Mouse (Mus musculus) lung, embryonic 16.5 days (tissue): ENCODE results near the gene Camta1. TPM values are rescaled to one million over a fixed set of nuclear protein-coding genes. Genes with fewer than 3 reads are reported as not detected.

Experiments used
- ATAC-seq: fragments of 200-750 bp; cut with Nextera tagmentation; 2 replicates; pipeline ENCODE4 v1.8.0; 2017; ENCODE audit warnings: low read depth, mild to moderate bottlenecking, moderate library complexity
- H3K27ac ChIP-seq: fragments of 300-500 bp; sonication (generic); 2 replicates; pipeline ENCODE4 v1.5.1; 2014; ENCODE audit warnings: mild to moderate bottlenecking, control low read depth, low read length
- H3K27me3 ChIP-seq: fragments of 300-500 bp; sonication (generic); 2 replicates; pipeline ENCODE4 v1.6.1; 2014; ENCODE audit warnings: low read depth, low read length, mixed read lengths; ENCODE audit not compliant: control insufficient read depth, insufficient read depth
- H3K36me3 ChIP-seq: fragments of 300-500 bp; sonication (generic); 2 replicates; pipeline ENCODE4 v1.6.1; 2014; ENCODE audit warnings: low read length; ENCODE audit not compliant: control insufficient read depth, insufficient read depth
- H3K4me1 ChIP-seq: fragments of 300-500 bp; sonication (generic); replicated peaks from 2 replicates; pipeline ENCODE4 v1.6.1; 2014; ENCODE audit warnings: low read length, mixed read lengths; ENCODE audit not compliant: control insufficient read depth, insufficient read depth
- H3K4me2 ChIP-seq: fragments of 300-500 bp; sonication (generic); 2 replicates; pipeline ENCODE4 v1.6.1; 2014; ENCODE audit warnings: low read depth, low read length, control low read depth
- H3K4me3 ChIP-seq: fragments of 300-500 bp; sonication (generic); 2 replicates; pipeline ENCODE4 v1.5.1; 2014; ENCODE audit warnings: mild to moderate bottlenecking, low read length, control low read depth
- H3K9ac ChIP-seq: fragments of 300-500 bp; sonication (generic); 2 replicates; pipeline ENCODE4 v1.6.1; 2014; ENCODE audit warnings: low read length, control low read depth
- H3K9me3 ChIP-seq: fragments of 300-500 bp; sonication (generic); 2 replicates; pipeline ENCODE4 v1.6.1; 2016; ENCODE audit warnings: low read length; ENCODE audit not compliant: control insufficient read depth
- WGBS: fragments of 180-500 bp; shearing (Covaris S2); extraction: QIAGEN DNeasy Blood & Tissue Kit; methylation state at CpG from one replicate; pipeline ENCODE4 v1.1.7; 2014; 5-methylcytosine and 5-hydroxymethylcytosine counted together
- polyA plus RNA-seq: library from polyadenylated mRNA; unstranded; fragments of >200 nt; fragmentation: Nextera tagmentation; extraction: Ambion mirVana; gene quantifications from 2 replicates; pipeline ENCODE4 v1.2.1, GENCODE M21; 2015

Camta1 gene
- polyA plus RNA-seq, 1 experiment from 2014 or later: 89.4 TPM

GRCm38 (mm10) chr4:151130756-151131490 lies 730.8 kb downstream of the Camta1 start:
- H3K4me3 ChIP-seq: no peak overlapping the region
- 52% methylated on average over 9 of the region's 9 CpGs for WGBS
- H3K27me3 ChIP-seq: peaks cover 10% of the 10 kb centered on the region
- no peak for ATAC-seq
- H3K9ac ChIP-seq: no peak overlapping the region; the same call in 1 of the 2 replicates
- no peak overlapping the region for H3K4me2 ChIP-seq
- H3K9me3 ChIP-seq: no peaks in the 10 kb centered on the region
- no peak overlapping the region for H3K27ac ChIP-seq
- H3K36me3 ChIP-seq: no peaks in the 10 kb centered on the region
- peaks cover 12% of the 10 kb centered on the region for H3K4me1 ChIP-seq

DNA sequence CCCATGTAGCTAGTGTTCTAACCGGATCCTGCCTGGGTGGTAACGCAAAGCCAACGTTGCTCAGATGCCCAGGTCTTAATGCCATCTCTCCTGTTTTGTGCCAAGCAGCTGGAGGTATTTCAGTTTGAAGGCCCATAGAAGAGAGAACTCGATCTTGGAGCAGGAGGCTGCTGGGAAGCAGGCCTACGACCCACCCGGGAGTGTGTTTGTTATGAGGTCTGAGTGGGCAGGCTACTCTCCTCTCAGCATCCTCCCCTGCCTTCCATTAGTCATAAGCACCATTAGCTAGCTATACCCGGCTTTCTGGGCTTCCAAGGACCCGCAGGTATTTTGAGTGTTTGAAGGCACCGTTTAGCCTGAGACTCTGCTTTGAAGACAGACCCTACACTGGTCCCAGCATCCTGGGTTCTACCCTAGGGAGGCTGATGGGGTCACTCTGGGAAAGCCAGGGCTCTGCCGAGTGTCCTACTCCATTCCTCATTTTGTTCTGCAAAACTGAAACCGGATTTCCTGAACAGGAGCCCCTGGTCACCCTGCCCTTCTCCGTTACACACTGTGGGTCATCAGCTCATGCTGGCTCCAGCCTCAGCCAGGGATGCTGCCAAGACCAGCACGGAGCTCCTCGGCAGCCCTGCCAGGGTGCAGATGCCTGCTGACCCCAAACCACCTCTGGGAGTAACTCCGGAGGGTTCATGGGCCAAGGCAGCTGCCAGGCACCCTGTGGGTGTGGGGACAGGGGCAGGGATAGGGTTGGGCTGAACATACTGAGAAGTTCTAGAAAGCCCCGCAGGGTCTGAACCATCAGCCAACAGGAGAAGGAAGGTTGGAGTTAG lies 731.7 kb downstream of the Camta1 start:
- Histone ChIP-seq H3K27ac (no peak overlapping the region), H3K9me3 (no peaks in the 10 kb centered on the region), H3K27me3 (peaks cover 10% of the 10 kb centered on the region), H3K4me3 (peak overlapping the region; percentile 63), H3K9ac (no peak overlapping the region), H3K4me1 (peaks cover 12% of the 10 kb centered on the region), H3K36me3 (no peaks in the 10 kb centered on the region), H3K4me2 (peak overlapping the region; percentile 99; the same call in 1 of the 2 replicates)
- no peak for ATAC-seq
- WGBS: 57% methylated on average over 16 of the region's 16 CpGs

DNA sequence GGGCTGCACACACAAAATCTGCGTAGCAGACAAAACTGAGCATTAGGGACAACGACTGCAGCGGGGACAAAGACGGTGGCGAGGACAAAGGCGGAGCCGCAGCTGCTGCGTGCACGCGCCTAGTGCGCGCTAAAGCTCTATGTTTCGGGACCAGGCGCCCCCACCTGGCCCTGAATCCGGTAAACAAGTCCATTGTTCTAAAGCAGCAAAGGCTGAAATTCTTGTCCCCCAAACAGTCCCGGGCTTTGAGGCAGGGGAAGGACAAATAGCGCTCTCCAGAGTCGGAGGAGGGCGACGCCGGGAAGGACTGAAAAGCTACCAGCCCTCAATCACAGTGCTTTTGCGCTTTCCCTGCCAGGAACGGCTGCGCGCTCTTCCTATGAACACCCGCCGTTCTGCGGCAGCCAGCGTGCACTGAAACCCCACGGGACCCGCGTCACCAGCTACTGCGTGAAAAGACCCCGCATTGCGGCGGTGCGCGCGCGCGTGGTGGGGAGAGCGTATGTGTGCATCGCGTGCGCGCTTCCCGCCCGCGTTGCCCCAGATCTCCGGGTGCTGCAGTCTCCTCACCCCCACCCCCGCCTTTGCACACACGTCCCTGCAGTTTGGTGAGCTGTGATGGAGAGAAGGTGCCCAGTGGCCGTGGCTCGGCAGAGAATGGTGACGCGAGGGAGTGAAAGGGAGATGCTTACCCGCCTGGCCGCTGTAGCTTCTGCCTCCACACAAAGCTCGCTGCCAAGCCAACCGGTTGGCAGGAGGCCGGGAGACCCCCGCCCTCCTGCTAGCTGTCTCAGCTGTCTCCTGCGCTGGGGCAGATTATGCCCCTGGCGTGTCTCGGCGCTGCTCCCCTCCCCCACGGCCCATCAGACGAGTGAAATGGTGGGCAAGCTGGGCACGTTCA lies 732.8 kb downstream of the Camta1 start:
- Histone ChIP-seq H3K27me3 (peaks cover 10% of the 10 kb centered on the region), H3K4me2 (peak overlapping the region; percentile 99), H3K9me3 (no peaks in the 10 kb centered on the region), H3K4me3 (peak overlapping the region; percentile 63), H3K4me1 (peaks cover 12% of the 10 kb centered on the region), H3K36me3 (no peaks in the 10 kb centered on the region), H3K27ac (no peak overlapping the region), H3K9ac (peak overlapping the region; percentile 72)
- peak; percentile 72 for ATAC-seq
- WGBS: under 1% methylated on average over 69 of the region's 69 CpGs

GRCm38 (mm10) chr4:151127636-151128548 lies 733.8 kb downstream of the Camta1 start:
- WGBS: 8% methylated on average over 10 of the region's 10 CpGs
- peaks cover 10% of the 10 kb centered on the region for H3K27me3 ChIP-seq
- peak overlapping the region; percentile 99 for H3K4me2 ChIP-seq
- peak; percentile 44; the same call in 1 of the 2 replicates for ATAC-seq
- peak overlapping the region; percentile 72 for H3K9ac ChIP-seq
- peaks cover 12% of the 10 kb centered on the region for H3K4me1 ChIP-seq
- peak overlapping the region; percentile 63 for H3K4me3 ChIP-seq
- no peaks in the 10 kb centered on the region for H3K36me3 ChIP-seq
- no peaks in the 10 kb centered on the region for H3K9me3 ChIP-seq
- H3K27ac ChIP-seq: no peak overlapping the region

GRCm38 (mm10) chr4:151118883-151119282 lies 742.8 kb downstream of the Camta1 start:
- Histone ChIP-seq H3K36me3 (no peaks in the 10 kb centered on the region), H3K27me3 (no peaks in the 10 kb centered on the region), H3K9me3 (no peaks in the 10 kb centered on the region), H3K4me2 (no peak overlapping the region), H3K27ac (no peak overlapping the region), H3K9ac (no peak overlapping the region), H3K4me1 (no peaks in the 10 kb centered on the region), H3K4me3 (no peak overlapping the region)
- 87% methylated on average over 3 of the region's 3 CpGs for WGBS
- no peak for ATAC-seq

GRCm38 (mm10) chr4:151114574-151114973 lies 747.1 kb downstream of the Camta1 start:
- no peak for ATAC-seq
- Histone ChIP-seq H3K36me3 (no peaks in the 10 kb centered on the region), H3K27me3 (peaks cover 13% of the 10 kb centered on the region), H3K4me2 (no peak overlapping the region), H3K4me1 (no peaks in the 10 kb centered on the region), H3K9ac (no peak overlapping the region), H3K4me3 (no peak overlapping the region), H3K27ac (no peak overlapping the region), H3K9me3 (no peaks in the 10 kb centered on the region)
- WGBS: 77% methylated on average over 7 of the region's 7 CpGs

GRCm38 (mm10) chr4:151111226-151111625 lies 750.5 kb downstream of the Camta1 start:
- Histone ChIP-seq H3K4me2 (no peak overlapping the region), H3K27ac (no peak overlapping the region), H3K4me1 (peaks cover 13% of the 10 kb centered on the region), H3K36me3 (no peaks in the 10 kb centered on the region), H3K9me3 (no peaks in the 10 kb centered on the region), H3K27me3 (peaks cover 44% of the 10 kb centered on the region), H3K9ac (no peak overlapping the region), H3K4me3 (no peak overlapping the region)
- WGBS: 49% methylated on average over 8 of the region's 8 CpGs
- no peak for ATAC-seq

- under 1% methylated on average over 10 of the region's 20 CpGs for WGBS
- ATAC-seq: peak; percentile 26; the same call in 1 of the 2 replicates
- Histone ChIP-seq H3K4me1 (peaks cover 13% of the 10 kb centered on the region), H3K4me2 (peak overlapping the region; percentile 92), H3K27me3 (peaks cover 48% of the 10 kb centered on the region), H3K4me3 (peak overlapping the region; percentile 65), H3K36me3 (no peaks in the 10 kb centered on the region), H3K27ac (no peak overlapping the region), H3K9ac (peak overlapping the region; percentile 63), H3K9me3 (no peaks in the 10 kb centered on the region)
These were observed 752.8 kb downstream of the Camta1 start for GRCm38 (mm10) chr4:151108834-151109241.
